Mouse (Mus musculus) embryonic fibroblast, embryonic 13.5 days (primary cell): ENCODE data around the gene Invs.

Experiments used
- CTCF ChIP-seq: IDR thresholded peaks from 2 replicates; pipeline ENCODE4 v1.5.1; 2011; ENCODE audit warnings: mild to moderate bottlenecking, control low read depth, low read length, moderate library complexity, borderline replicate concordance; ENCODE audit not compliant: insufficient read depth
- POLR2A ChIP-seq: IDR thresholded peaks from 2 replicates; pipeline ENCODE4 v1.6.1; 2011; ENCODE audit warnings: low read depth, mild to moderate bottlenecking, control low read depth, low read length, moderate library complexity

GRCm38 (mm10) chr4:48407350-48408039 is 127.9 kb downstream of the Invs start:
- TF ChIP-seq POLR2A (no peak), CTCF (peak; percentile 74; the same call in 1 of the 2 replicates)
